Mouse (Mus musculus) intestine, postnatal 0 days (tissue): ENCODE measurements at regions not wholly inside any gene's neighbourhood (a gene's known extent, or its start where the extent isn't known, plus 50 kb on each side); places are given as distances from the start of the nearest gene placed in this dataset.
A peak's percentile ranks its signal among the peaks of the same experiment; 100 is the strongest.

ENCODE experiments used
- ATAC-seq: fragments of 200-750 bp; cut with Nextera tagmentation; 2 replicates; pipeline ENCODE4 v1.8.0; 2017; ENCODE audit warnings: mild to moderate bottlenecking, moderate TSS enrichment, moderate library complexity
- H3K27ac ChIP-seq: fragments of 300-500 bp; sonication (generic); 2 replicates; pipeline ENCODE4 v1.5.1; 2014; ENCODE audit warnings: mild to moderate bottlenecking, low read depth, low read length, moderate library complexity
- H3K27me3 ChIP-seq: fragments of 300-500 bp; sonication (generic); replicated peaks from 2 replicates; pipeline ENCODE4 v1.6.1; 2014; ENCODE audit warnings: low read length, mixed read lengths; ENCODE audit not compliant: control insufficient read depth, insufficient read depth
- H3K36me3 ChIP-seq: fragments of 300-500 bp; sonication (generic); 2 replicates; pipeline ENCODE4 v1.6.1; 2014; ENCODE audit warnings: mild to moderate bottlenecking, moderate library complexity; ENCODE audit not compliant: control insufficient read depth, insufficient read depth
- H3K4me1 ChIP-seq: fragments of 300-500 bp; sonication (generic); replicated peaks from 2 replicates; pipeline ENCODE4 v1.6.1; 2014; ENCODE audit warnings: antibody characterized with exemption, low read length, mixed read lengths; ENCODE audit not compliant: control insufficient read depth, insufficient read depth
- H3K4me2 ChIP-seq: fragments of 300-500 bp; sonication (generic); replicated peaks from 2 replicates; pipeline ENCODE4 v1.6.1; 2014; ENCODE audit warnings: low read depth, mild to moderate bottlenecking, moderate library complexity
- H3K4me3 ChIP-seq: fragments of 300-500 bp; sonication (generic); 2 replicates; pipeline ENCODE4 v1.5.1; 2014; ENCODE audit warnings: low read depth, low read length
- H3K9ac ChIP-seq: fragments of 300-500 bp; sonication (generic); 2 replicates; pipeline ENCODE4 v1.6.1; 2014; ENCODE audit warnings: mild to moderate bottlenecking, low read depth, low read length
- H3K9me3 ChIP-seq: fragments of 300-500 bp; sonication (generic); 2 replicates; pipeline ENCODE4 v1.6.1; 2016; ENCODE audit warnings: mixed run types; ENCODE audit not compliant: control insufficient read depth
- CTCF ChIP-seq: sonication (generic); IDR thresholded peaks from 2 replicates; pipeline ENCODE4 v1.5.1; 2016; ENCODE audit warnings: low read depth, mild to moderate bottlenecking, control low read depth, antibody characterized with exemption, moderate library complexity
- WGBS: fragments of 180-500 bp; shearing (Covaris S2); extraction: QIAGEN DNeasy Blood & Tissue Kit; methylation state at CpG from one replicate; pipeline ENCODE4 v1.1.7; 2014; 5-methylcytosine and 5-hydroxymethylcytosine counted together

GRCm38 (mm10) chr2:109554644-109555043 is 119.9 kb upstream of the Bdnf start:
- Histone ChIP-seq H3K27me3 (no peaks in the 10 kb centered on the region), H3K4me3 (no peak overlapping the region), H3K4me1 (no peaks in the 10 kb centered on the region), H3K9ac (no peak overlapping the region), H3K27ac (no peak overlapping the region), H3K4me2 (no peak overlapping the region), H3K36me3 (no peaks in the 10 kb centered on the region), H3K9me3 (no peaks in the 10 kb centered on the region)
- no peak for TF ChIP-seq CTCF
- no peak for ATAC-seq
- WGBS: 55% methylated on average over 6 of the region's 6 CpGs

- 81% methylated on average over 9 of the region's 9 CpGs for WGBS
- no peak for ATAC-seq
- Histone ChIP-seq H3K9me3 (no peaks in the 10 kb centered on the region), H3K9ac (no peak overlapping the region), H3K27ac (no peak overlapping the region), H3K27me3 (no peaks in the 10 kb centered on the region), H3K4me1 (no peaks in the 10 kb centered on the region), H3K4me3 (no peak overlapping the region), H3K4me2 (no peak overlapping the region), H3K36me3 (no peaks in the 10 kb centered on the region)
- TF ChIP-seq CTCF: no peak
These were observed 115.1 kb upstream of the Bdnf start for GRCm38 (mm10) chr2:109559088-109560030.

GRCm38 (mm10) chr2:109562996-109563395 is 111.5 kb upstream of the Bdnf start:
- no peak overlapping the region for H3K4me2 ChIP-seq
- no peaks in the 10 kb centered on the region for H3K36me3 ChIP-seq
- WGBS: 74% methylated on average over 3 of the region's 3 CpGs
- H3K9me3 ChIP-seq: no peaks in the 10 kb centered on the region
- no peaks in the 10 kb centered on the region for H3K27me3 ChIP-seq
- no peak overlapping the region for H3K9ac ChIP-seq
- H3K4me3 ChIP-seq: no peak overlapping the region
- H3K4me1 ChIP-seq: no peaks in the 10 kb centered on the region
- no peak for ATAC-seq
- H3K27ac ChIP-seq: no peak overlapping the region
- TF ChIP-seq CTCF: no peak

- Histone ChIP-seq H3K4me3 (no peak overlapping the region), H3K27ac (no peak overlapping the region), H3K9ac (no peak overlapping the region), H3K4me1 (no peaks in the 10 kb centered on the region), H3K9me3 (no peaks in the 10 kb centered on the region), H3K36me3 (no peaks in the 10 kb centered on the region), H3K27me3 (no peaks in the 10 kb centered on the region), H3K4me2 (no peak overlapping the region)
- TF ChIP-seq CTCF: no peak
- no peak for ATAC-seq
These were observed 97.6 kb upstream of the Bdnf start for GRCm38 (mm10) chr2:109576946-109577345.

- 3% methylated on average over 6 of the region's 6 CpGs for WGBS
- ATAC-seq: peak; percentile 82
These were observed 95.6 kb upstream of the Bdnf start for GRCm38 (mm10) chr2:109578870-109579310.

GRCm38 (mm10) chr2:109618341-109619058 is 56.0 kb upstream of the Bdnf start:
- Histone ChIP-seq H3K4me1 (no peaks in the 10 kb centered on the region), H3K4me2 (no peak overlapping the region), H3K27ac (no peak overlapping the region), H3K4me3 (no peak overlapping the region), H3K9me3 (no peaks in the 10 kb centered on the region), H3K9ac (no peak overlapping the region), H3K36me3 (no peaks in the 10 kb centered on the region), H3K27me3 (no peaks in the 10 kb centered on the region)
- no peak for TF ChIP-seq CTCF
- WGBS: 89% methylated on average over 9 of the region's 9 CpGs
- no peak for ATAC-seq

More at GRCm38 (mm10) chr2:109578870-109579310, 95.6 kb upstream of the Bdnf start:
- no peak overlapping the region for H3K27ac ChIP-seq
- no peak overlapping the region for H3K9ac ChIP-seq
- H3K36me3 ChIP-seq: no peaks in the 10 kb centered on the region
- no peaks in the 10 kb centered on the region for H3K4me1 ChIP-seq
- no peak overlapping the region for H3K4me3 ChIP-seq
- H3K27me3 ChIP-seq: no peaks in the 10 kb centered on the region
- no peak for TF ChIP-seq CTCF
- peak overlapping the region; percentile 31; the same call in 1 of the 2 replicates for H3K4me2 ChIP-seq
- H3K9me3 ChIP-seq: no peaks in the 10 kb centered on the region
